Mouse (Mus musculus) testis, adult 2 months (tissue): ENCODE measurements around the gene Samsn1.

Experiments used
- CTCF ChIP-seq: fragments of 200-500 bp; IDR thresholded peaks from 2 replicates; pipeline ENCODE4 v1.5.1; 2012; ENCODE audit warnings: low read depth, mild to moderate bottlenecking, inconsistent platforms, low read length, moderate library complexity; ENCODE audit not compliant: control insufficient read depth, insufficient read depth, insufficient replicate concordance
- POLR2A ChIP-seq: fragments of 200-500 bp; IDR thresholded peaks from 2 replicates; pipeline ENCODE4 v1.6.1; 2012; ENCODE audit warnings: low read depth, mild to moderate bottlenecking, inconsistent platforms, low read length, moderate library complexity; ENCODE audit not compliant: control insufficient read depth

DNA sequence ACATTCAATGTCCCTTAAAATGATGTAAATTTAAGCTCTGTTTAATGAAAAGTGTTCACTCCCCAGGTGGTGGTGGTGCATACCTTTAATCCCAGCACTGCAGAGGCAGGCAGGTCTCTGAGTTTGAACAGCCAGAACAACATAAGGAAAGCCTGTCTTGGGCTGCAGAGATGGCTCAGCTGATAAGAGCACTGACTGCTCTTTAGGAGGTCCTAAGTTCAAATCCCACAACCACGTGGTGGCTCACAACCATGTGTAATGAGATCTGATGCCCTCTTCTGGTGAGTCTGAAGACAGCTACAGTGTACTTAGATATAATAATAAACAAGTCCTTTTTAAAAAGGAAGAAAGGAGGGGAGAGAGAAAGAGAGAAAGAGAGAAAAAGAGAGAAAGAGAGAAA, 2.9 kb downstream of the Samsn1 start:
- TF ChIP-seq CTCF (no peak), POLR2A (no peak)
